22 mouse cellular contexts compared by ENCODE assay signal in the genomic region with DNA sequence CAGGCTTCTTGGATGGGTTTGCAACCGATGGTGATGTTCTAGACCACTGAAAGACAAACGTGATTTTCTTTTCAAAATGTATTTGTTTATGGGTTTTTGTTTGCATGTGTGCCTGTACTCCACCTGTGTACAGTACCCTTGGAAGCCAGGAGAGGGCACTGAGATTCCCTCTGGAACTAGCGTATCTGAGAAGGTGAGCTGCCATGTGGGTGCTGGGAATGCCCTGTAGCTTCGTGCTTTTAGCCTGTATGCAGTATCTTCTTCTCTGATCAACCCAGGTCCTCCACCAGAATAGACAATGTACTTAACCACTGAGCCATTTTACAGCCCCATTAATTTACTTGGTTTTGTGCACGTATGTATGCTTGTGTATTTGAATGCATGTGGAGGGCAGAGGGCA. TPM values are rescaled to one million over a fixed set of nuclear protein-coding genes. Genes with fewer than 3 reads are reported as not detected.
DNase-seq lines count a peak whose midpoint lies in the region; ATAC-seq and TF ChIP-seq lines count a peak whose summit lies in the region.
"Had no signal": no experiment of that assay in that cellular context is flagged by ENCODE, and none has a peak within 500 bp of the region (broad histone marks: within the 10 kb centered on the region; RNA-seq: fewer than 3 reads in every experiment).

No protein-coding gene starts in this region.

- no peak for DNase-seq in gastrocnemius, adult 2 months
- DNase-seq in gastrocnemius, postnatal 10 days = no peak
- DNase-seq in kidney, postnatal 10 days = no peak
- DNase-seq in CH12.LX (ENCODE audit: extremely low read depth) (no peak), R1 (ENCODE audit: low read depth, low spot score) (peak; percentile 68)
- DNase-seq in cerebellum, adult 11 months = no peak
- DNase-seq: adrenal gland, postnatal 10 days; cerebellum, postnatal 25 days; heart, postnatal 10 days; layer of hippocampus, postnatal 36 days; lung, adult 18-20 months; thymus, postnatal 14 days had no signal

- peaks cover 15% of the 10 kb centered on the region for H3K9me3 ChIP-seq in kidney, embryonic 16.5 days (ENCODE audit: low read length)
- H3K9me3 ChIP-seq in CH12.LX (replicated peaks; ENCODE audit: low read length) = peaks cover 38% of the 10 kb centered on the region

- H3K27me3 ChIP-seq in kidney, embryonic 16.5 days (ENCODE audit: insufficient read depth, low read length) = no peaks in the 10 kb centered on the region
- peaks cover 27% of the 10 kb centered on the region for H3K27me3 ChIP-seq in CH12.LX (replicated peaks)
- H3K27me3 ChIP-seq: forebrain, embryonic 12.5 days; neural tube, embryonic 13.5 days had no signal

- H3K4me3 ChIP-seq in gastrocnemius, adult 2 months = no peak overlapping the region
- H3K4me3 ChIP-seq in kidney, embryonic 16.5 days (ENCODE audit: low read length) = no peak overlapping the region
- H3K4me3 ChIP-seq in CH12.LX (replicated peaks in 1 of 3; ENCODE audit: low read depth in 2 of 3, low read length in 2 of 3, poor library complexity in 1 of 3) = no peak overlapping the region
- H3K4me3 ChIP-seq: forebrain, embryonic 12.5 days; hindbrain, embryonic 13.5 days; midbrain, embryonic 10.5 days; neural tube, embryonic 13.5 days had no signal

- no peak for TF ChIP-seq EP300 in CH12.LX (IDR thresholded peaks at IDR 0.05; ENCODE audit: low read length)

- intact Hi-C loops in gastrocnemius, adult 2 months (cut with DNase I) = no loop called here

- in situ Hi-C loops in CH12.LX (cut with MboI; ENCODE audit: low pct_ligation_motif_present, low pct_unique_long_range_greater_than_20kb, low sequenced_read_pairs) = loop anchor here (25.0 kb wide), 1 partner anchor 522 kb away; a partner anchor contains a TSS

- dilution Hi-C loops in CH12.LX (cut with MboI; ENCODE audit: extremely low pct_ligation_motif_present, extremely low pct_unique_long_range_greater_than_20kb, low sequenced_read_pairs) = no loop called here

- H3K4me1 ChIP-seq in kidney, embryonic 16.5 days (ENCODE audit: insufficient read depth, low read length) = peaks cover 21% of the 10 kb centered on the region
- H3K4me1 ChIP-seq in CH12.LX (ENCODE audit: control insufficient read depth in 1 of 2, insufficient read depth in 2 of 2) = no peaks in the 10 kb centered on the region

- 72% methylated on average over 5 of the region's 5 CpGs for WGBS in kidney, embryonic 16.5 days

- no peak for TF ChIP-seq POLR2A in CH12.LX (IDR thresholded peaks at IDR 0.05; ENCODE audit: low read depth, low read length)

- no peak overlapping the region for H3K9ac ChIP-seq in kidney, embryonic 16.5 days (replicated peaks; ENCODE audit: low read length)
- H3K9ac ChIP-seq in CH12.LX (ENCODE audit: insufficient read depth, low read depth) = no peak overlapping the region
- H3K9ac ChIP-seq: hindbrain, embryonic 13.5 days; neural tube, embryonic 13.5 days had no signal

- H3K27ac ChIP-seq in gastrocnemius, adult 2 months = no peak overlapping the region
- peak overlapping the region; percentile 82; the same call in 1 of the 2 replicates for H3K27ac ChIP-seq in kidney, embryonic 16.5 days (ENCODE audit: low read length)
- H3K27ac ChIP-seq in CH12.LX (ENCODE audit: insufficient read depth, low read depth) = no peak overlapping the region
- H3K27ac ChIP-seq: forebrain, embryonic 12.5 days; hindbrain, embryonic 13.5 days; macrophage; midbrain, embryonic 10.5 days; neural tube, embryonic 13.5 days had no signal

- peak; percentile 5; the same call in 1 of the 2 replicates for TF ChIP-seq CTCF in gastrocnemius, adult 2 months (IDR thresholded peaks at IDR 0.05)
- peak in 1 of 2 experiments; percentile 6; a peak in 2 of 4 replicates for TF ChIP-seq CTCF in CH12.LX (conservative IDR thresholded peaks at IDR 0.05 in 1 of 2, IDR thresholded peaks at IDR 0.05 in 1 of 2; ENCODE audit: low read depth in 2 of 2, low read length in 2 of 2)

- no peaks in the 10 kb centered on the region for H3K36me3 ChIP-seq in kidney, embryonic 16.5 days (ENCODE audit: insufficient read depth, low read length)
- no peaks in the 10 kb centered on the region for H3K36me3 ChIP-seq in CH12.LX (replicated peaks in 1 of 2; ENCODE audit: control insufficient read depth in 1 of 2, insufficient read depth in 1 of 2, low read length in 1 of 2)
- H3K36me3 ChIP-seq: forebrain, embryonic 12.5 days; hindbrain, embryonic 13.5 days; midbrain, embryonic 10.5 days; neural tube, embryonic 13.5 days had no signal

- ATAC-seq in kidney, embryonic 16.5 days (ENCODE audit: low FRiP score, low TSS enrichment) = no peak
- no peak for ATAC-seq in cerebellum, adult (ENCODE audit: insufficient number of reproducible peaks, low FRiP score, low TSS enrichment)
- ATAC-seq: activated CD4-positive, CD25-positive, alpha-beta regulatory T cell, adult 4 months had no signal

- no peaks in the 10 kb centered on the region for H3K79me2 ChIP-seq in CH12.LX (replicated peaks; ENCODE audit: control insufficient read depth, extremely low read depth, insufficient read depth, poor library complexity, severe bottlenecking)

- no peak overlapping the region for H3K4me2 ChIP-seq in kidney, embryonic 16.5 days (replicated peaks; ENCODE audit: low read depth, low read length)
- no peak overlapping the region for H3K4me2 ChIP-seq in CH12.LX (ENCODE audit: insufficient read depth, low read depth, poor library complexity, severe bottlenecking)
- H3K4me2 ChIP-seq: forebrain, embryonic 12.5 days; heart, embryonic 11.5 days; hindbrain, embryonic 13.5 days; liver, embryonic 11.5 days; neural tube, embryonic 13.5 days had no signal

- no peak; the same call in 1 of the 2 replicates for TF ChIP-seq RAD21 in CH12.LX (IDR thresholded peaks at IDR 0.05; ENCODE audit: low read depth, low read length)

TF ChIP-seq in CH12.LX, 34 proteins besides CTCF, POLR2A, EP300 and RAD21:
- TF ChIP-seq TBP (conservative IDR thresholded peaks at IDR 0.05; ENCODE audit: low read depth, low read length) (no peak), SMC3 (IDR thresholded peaks at IDR 0.05; ENCODE audit: low read depth, low read length) (0 out of 2 replicates have a peak, but pooled peaks have one; percentile 5), KAT2A (IDR thresholded peaks at IDR 0.05; ENCODE audit: insufficient replicate concordance, low read length) (no peak)

RNA-seq across cellular contexts. Expression of a gene that starts 15.6 kb away (rescaled TPM):
- total RNA-seq in gastrocnemius, adult 2 months (2021) = 10 to 100 TPM; 11.5 to 13.6 TPM
- 10 to 100 TPM; 40.1 to 51.9 TPM for total RNA-seq in gastrocnemius, postnatal 10 days (2021)
- 123 and 131 TPM in 2 replicates for polyA plus RNA-seq in kidney, embryonic 16.5 days (2015; fragmentation: Nextera tagmentation; extraction: Ambion mirVana)
- total RNA-seq in CH12.LX (2012; rRNA removed) = 118 and 128 TPM in 2 replicates
- 47.6 and 48.6 TPM in 2 replicates for total RNA-seq in CH12.LX (2014; rRNA removed)
- 102 and 110 TPM in 2 replicates for polyA plus RNA-seq in CH12.LX (2012; ENCODE audit: insufficient read length, low read depth)
